Mouse (Mus musculus): ENCODE data around the gene Iqsec1. TPM values are rescaled to one million over a fixed set of nuclear protein-coding genes. Genes with fewer than 3 reads are reported as not detected.
A peak's percentile ranks its signal among the peaks of the same experiment; 100 is the strongest.

Gene Iqsec1
- polyA plus RNA-seq, 1 experiment from 2014 or later, result 2.6 TPM

GRCm38 (mm10) chr6:90750091-90750490 lies 238.4 kb downstream of the Iqsec1 start:
- 6% methylated on average over 2 of the region's 2 CpGs for WGBS (ENCODE audit: insufficient replicate concordance)
- Histone ChIP-seq H3K4me1 (replicated peaks) (peaks cover 95% of the 10 kb centered on the region), H3K4me3 (replicated peaks) (no peak overlapping the region), H3K9ac (no peak overlapping the region), H3K36me3 (no peaks in the 10 kb centered on the region), H3K4me2 (peak overlapping the region; percentile 42), H3K27ac (peak overlapping the region; percentile 76; the same call in 1 of the 2 replicates), H3K9me3 (replicated peaks) (no peaks in the 10 kb centered on the region), H3K27me3 (no peaks in the 10 kb centered on the region)
- DNase-seq (peak; percentile 79), ATAC-seq (ENCODE audit: low read depth) (peak; percentile 91)

- no peaks in the 10 kb centered on the region for H3K27me3 ChIP-seq
- H3K4me3 ChIP-seq (replicated peaks), result no peak overlapping the region
- peak overlapping the region; percentile 76 for H3K27ac ChIP-seq
- no peaks in the 10 kb centered on the region for H3K36me3 ChIP-seq
- peak overlapping the region; percentile 42 for H3K4me2 ChIP-seq
- DNase-seq (no peak), ATAC-seq (ENCODE audit: low read depth) (0 out of 2 replicates have a peak, but pooled peaks have one; percentile 1)
- peak overlapping the region; percentile 39; the same call in 1 of the 2 replicates for H3K9ac ChIP-seq
- WGBS (ENCODE audit: insufficient replicate concordance), result 73% methylated on average over 4 of the region's 4 CpGs
- peaks cover 89% of the 10 kb centered on the region for H3K4me1 ChIP-seq (replicated peaks)
- H3K9me3 ChIP-seq (replicated peaks), result no peaks in the 10 kb centered on the region
Observed at GRCm38 (mm10) chr6:90749414-90749937, 239.0 kb downstream of the Iqsec1 start.

- ATAC-seq (ENCODE audit: low read depth) (no peak), DNase-seq (no peak)
- H3K4me2 ChIP-seq, result peak overlapping the region; percentile 42; the same call in 1 of the 2 replicates
- H3K36me3 ChIP-seq, result no peaks in the 10 kb centered on the region
- H3K9ac ChIP-seq, result 0 out of 2 replicates have a peak overlapping the region, but pooled peaks have one; percentile 39
- H3K27me3 ChIP-seq, result no peaks in the 10 kb centered on the region
- no peaks in the 10 kb centered on the region for H3K9me3 ChIP-seq (replicated peaks)
- H3K4me3 ChIP-seq (replicated peaks), result no peak overlapping the region
- H3K27ac ChIP-seq, result peak overlapping the region; percentile 76
- H3K4me1 ChIP-seq (replicated peaks), result peaks cover 85% of the 10 kb centered on the region
Observed at GRCm38 (mm10) chr6:90748976-90749375, 239.5 kb downstream of the Iqsec1 start.

GRCm38 (mm10) chr6:90746331-90746864 lies 242.1 kb downstream of the Iqsec1 start:
- no peak for ATAC-seq (ENCODE audit: low read depth)
- Histone ChIP-seq H3K4me3 (replicated peaks) (no peak overlapping the region), H3K27me3 (no peaks in the 10 kb centered on the region), H3K4me1 (replicated peaks) (peaks cover 74% of the 10 kb centered on the region), H3K36me3 (no peaks in the 10 kb centered on the region), H3K9ac (no peak overlapping the region), H3K27ac (no peak overlapping the region), H3K4me2 (no peak overlapping the region), H3K9me3 (replicated peaks) (no peaks in the 10 kb centered on the region)
- 65% methylated on average over 3 of the region's 3 CpGs for WGBS (ENCODE audit: insufficient replicate concordance)
- no peak for DNase-seq

- H3K9ac ChIP-seq, result no peak overlapping the region
- no peaks in the 10 kb centered on the region for H3K9me3 ChIP-seq (replicated peaks)
- DNase-seq, result no peak
- H3K4me3 ChIP-seq (replicated peaks), result no peak overlapping the region
- H3K4me2 ChIP-seq, result no peak overlapping the region
- H3K27me3 ChIP-seq, result no peaks in the 10 kb centered on the region
- H3K36me3 ChIP-seq, result no peaks in the 10 kb centered on the region
- no peak for ATAC-seq (ENCODE audit: low read depth)
- WGBS (ENCODE audit: insufficient replicate concordance), result 44% methylated on average over 3 of the region's 3 CpGs
- peaks cover 74% of the 10 kb centered on the region for H3K4me1 ChIP-seq (replicated peaks)
- no peak overlapping the region for H3K27ac ChIP-seq
Observed at GRCm38 (mm10) chr6:90745401-90746198, 242.9 kb downstream of the Iqsec1 start.

GRCm38 (mm10) chr6:90742453-90742852 lies 246.0 kb downstream of the Iqsec1 start:
- H3K4me3 ChIP-seq (replicated peaks), result no peak overlapping the region
- H3K9ac ChIP-seq, result no peak overlapping the region
- H3K9me3 ChIP-seq (replicated peaks), result no peaks in the 10 kb centered on the region
- peaks cover 51% of the 10 kb centered on the region for H3K4me1 ChIP-seq (replicated peaks)
- no peak overlapping the region for H3K4me2 ChIP-seq
- H3K27ac ChIP-seq, result no peak overlapping the region
- no peak for DNase-seq
- 62% methylated on average over 1 of the region's 1 CpGs for whole genome bisulfite sequencing (ENCODE audit: insufficient replicate concordance)
- no peaks in the 10 kb centered on the region for H3K36me3 ChIP-seq
- no peak for ATAC-seq (ENCODE audit: low read depth)
- peaks cover 2% of the 10 kb centered on the region for H3K27me3 ChIP-seq

GRCm38 (mm10) chr6:90741717-90742116 lies 246.8 kb downstream of the Iqsec1 start:
- H3K4me2 ChIP-seq, result no peak overlapping the region
- WGBS (ENCODE audit: insufficient replicate concordance), result 84% methylated on average over 5 of the region's 5 CpGs

GRCm38 (mm10) chr6:90741056-90741420 lies 247.4 kb downstream of the Iqsec1 start:
- peak; percentile 55 for ATAC-seq (ENCODE audit: low read depth)
- peak overlapping the region; percentile 16; the same call in 1 of the 2 replicates for H3K27ac ChIP-seq
- 33% methylated on average over 4 of the region's 4 CpGs for whole genome bisulfite sequencing (ENCODE audit: insufficient replicate concordance)

More at GRCm38 (mm10) chr6:90741717-90742116, 246.8 kb downstream of the Iqsec1 start:
- Histone ChIP-seq H3K9ac (no peak overlapping the region), H3K4me3 (replicated peaks) (no peak overlapping the region), H3K27ac (no peak overlapping the region), H3K4me1 (replicated peaks) (peaks cover 51% of the 10 kb centered on the region), H3K36me3 (no peaks in the 10 kb centered on the region), H3K27me3 (peaks cover 10% of the 10 kb centered on the region), H3K9me3 (replicated peaks) (no peaks in the 10 kb centered on the region)
- no peak for DNase-seq
- no peak for ATAC-seq (ENCODE audit: low read depth)

GRCm38 (mm10) chr6:90740348-90741055 lies 248.0 kb downstream of the Iqsec1 start:
- Histone ChIP-seq H3K9ac (peak overlapping the region; percentile 31), H3K4me2 (0 out of 2 replicates have a peak overlapping the region, but pooled peaks have one; percentile 6), H3K27me3 (peaks cover 22% of the 10 kb centered on the region), H3K9me3 (replicated peaks) (no peaks in the 10 kb centered on the region), H3K27ac (peak overlapping the region; percentile 16; the same call in 1 of the 2 replicates), H3K4me1 (replicated peaks) (peaks cover 48% of the 10 kb centered on the region), H3K36me3 (no peaks in the 10 kb centered on the region), H3K4me3 (replicated peaks) (no peak overlapping the region)
- DNase-seq (no peak), ATAC-seq (ENCODE audit: low read depth) (no peak)
- WGBS (ENCODE audit: insufficient replicate concordance), result 46% methylated on average over 4 of the region's 4 CpGs

More at GRCm38 (mm10) chr6:90741056-90741420, 247.4 kb downstream of the Iqsec1 start:
- peaks cover 16% of the 10 kb centered on the region for H3K27me3 ChIP-seq
- no peak overlapping the region for H3K4me3 ChIP-seq (replicated peaks)
- no peak for DNase-seq
- H3K4me2 ChIP-seq, result 0 out of 2 replicates have a peak overlapping the region, but pooled peaks have one; percentile 6
- H3K9me3 ChIP-seq (replicated peaks), result no peaks in the 10 kb centered on the region
- H3K9ac ChIP-seq, result peak overlapping the region; percentile 31
- peaks cover 51% of the 10 kb centered on the region for H3K4me1 ChIP-seq (replicated peaks)
- H3K36me3 ChIP-seq, result no peaks in the 10 kb centered on the region

GRCm38 (mm10) chr6:90737376-90737775 lies 251.1 kb downstream of the Iqsec1 start:
- Histone ChIP-seq H3K4me3 (replicated peaks) (peak overlapping the region; percentile 74), H3K4me2 (peak overlapping the region; percentile 95), H3K36me3 (no peaks in the 10 kb centered on the region), H3K27ac (no peak overlapping the region), H3K4me1 (replicated peaks) (peaks cover 41% of the 10 kb centered on the region), H3K9ac (peak overlapping the region; percentile 65), H3K9me3 (replicated peaks) (no peaks in the 10 kb centered on the region), H3K27me3 (peaks cover 48% of the 10 kb centered on the region)
- ATAC-seq (ENCODE audit: low read depth) (peak; percentile 65), DNase-seq (peak; percentile 81)
- WGBS (ENCODE audit: insufficient replicate concordance), result under 1% methylated on average over 12 of the region's 12 CpGs

- H3K27me3 ChIP-seq, result peaks cover 54% of the 10 kb centered on the region
- no peak overlapping the region for H3K27ac ChIP-seq
- H3K4me1 ChIP-seq (replicated peaks), result peaks cover 35% of the 10 kb centered on the region
Observed at GRCm38 (mm10) chr6:90736691-90737245, 251.7 kb downstream of the Iqsec1 start.

More at GRCm38 (mm10) chr6:90736691-90737245, 251.7 kb downstream of the Iqsec1 start:
- Histone ChIP-seq H3K9ac (peak overlapping the region; percentile 65), H3K9me3 (replicated peaks) (no peaks in the 10 kb centered on the region), H3K4me3 (replicated peaks) (peak overlapping the region; percentile 74), H3K4me2 (peak overlapping the region; percentile 95), H3K36me3 (no peaks in the 10 kb centered on the region)
- ATAC-seq (ENCODE audit: low read depth) (peak; percentile 67), DNase-seq (no peak)
- under 1% methylated on average over 51 of the region's 52 CpGs for WGBS (ENCODE audit: insufficient replicate concordance)

Measured in liver, embryonic 13.5 days (tissue).